1 mouse cellular context compared by ENCODE assay signal in the genomic region with DNA sequence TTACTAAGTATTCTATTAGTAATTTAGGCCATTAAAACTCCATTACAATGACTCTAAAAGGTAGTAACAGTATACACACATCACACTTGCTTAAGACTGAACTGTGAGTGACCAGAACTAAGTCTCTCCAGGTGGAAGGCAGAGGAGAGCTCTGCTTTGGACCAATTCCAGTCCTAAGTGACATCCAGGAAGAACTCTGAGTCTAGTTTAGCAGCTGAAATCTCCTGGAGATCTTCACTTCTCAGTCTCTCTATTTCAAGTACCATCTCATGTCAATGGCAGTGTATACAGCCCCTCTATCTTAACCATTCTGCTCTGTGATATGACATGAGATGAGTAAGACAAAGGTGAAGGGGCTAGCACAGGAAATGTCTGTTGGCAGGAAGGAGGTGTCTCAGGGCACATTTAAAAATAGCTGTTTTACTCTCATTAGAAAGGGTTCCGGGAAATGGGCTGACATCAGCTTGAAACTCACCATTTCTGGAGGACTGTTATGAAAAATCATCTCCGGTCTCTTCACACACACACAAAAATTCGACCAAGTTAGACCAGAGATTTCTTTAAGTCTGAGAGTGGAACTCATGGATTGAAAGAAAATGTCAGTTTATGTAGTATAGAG.
TF ChIP-seq lines count a peak whose summit lies in the region.

No protein-coding gene starts in this region.

TF ChIP-seq in CH12.LX, 34 proteins besides CTCF, POLR2A, EP300 and RAD21:
- no peak; the same call in 1 of the 2 replicates for TF ChIP-seq SMC3 (IDR thresholded peaks at IDR 0.05; ENCODE audit: low read depth, low read length)
- peak; percentile 56; the same call in 1 of the 2 replicates for TF ChIP-seq CHD2 (IDR thresholded peaks at IDR 0.05; ENCODE audit: low read length)
- peak; percentile 61 for TF ChIP-seq MAFK (IDR thresholded peaks at IDR 0.05; ENCODE audit: insufficient replicate concordance, low read length)
- no peak for TF ChIP-seq PAX5 (IDR thresholded peaks at IDR 0.05; ENCODE audit: low read length)
- peak; percentile 80 for TF ChIP-seq BHLHE40 (IDR thresholded peaks at IDR 0.05; ENCODE audit: low read depth, low read length)
- TF ChIP-seq GABPA (IDR thresholded peaks at IDR 0.05; ENCODE audit: insufficient replicate concordance, low read depth, low read length) = no peak
- TF ChIP-seq IRF4 (IDR thresholded peaks at IDR 0.05; ENCODE audit: low read depth, low read length) = peak; percentile 92
- TF ChIP-seq NRF1 (IDR thresholded peaks at IDR 0.05; ENCODE audit: low read depth, low read length) = no peak
- peak; percentile 26; the same call in 1 of the 2 replicates for TF ChIP-seq MAX (IDR thresholded peaks at IDR 0.05; ENCODE audit: low read length)
- no peak for TF ChIP-seq UBTF (IDR thresholded peaks at IDR 0.05; ENCODE audit: low read depth, low read length)
- peak; percentile 96 for TF ChIP-seq ETS1 (conservative IDR thresholded peaks at IDR 0.05; ENCODE audit: low read depth, low read length)
- TF ChIP-seq TCF12 (IDR thresholded peaks at IDR 0.05; ENCODE audit: low read depth, low read length) = peak; percentile 87
- peak; percentile 89 for TF ChIP-seq JUN (IDR thresholded peaks at IDR 0.05; ENCODE audit: insufficient read depth, low read depth, low read length)
- TF ChIP-seq TBP (conservative IDR thresholded peaks at IDR 0.05; ENCODE audit: low read depth, low read length) = 0 out of 2 replicates have a peak, but pooled peaks have one; percentile 63
- peak; percentile 73; the same call in 1 of the 2 replicates for TF ChIP-seq MYC (IDR thresholded peaks at IDR 0.05; ENCODE audit: low read depth, low read length)
- TF ChIP-seq ZNF384 (IDR thresholded peaks at IDR 0.05; ENCODE audit: low read depth, low read length) = no peak
- TF ChIP-seq HCFC1 (IDR thresholded peaks at IDR 0.05; ENCODE audit: low read depth, low read length) = no peak; the same call in 1 of the 2 replicates
- no peak for TF ChIP-seq USF1 (IDR thresholded peaks at IDR 0.05; ENCODE audit: low read depth, low read length)
- TF ChIP-seq NELFE (IDR thresholded peaks at IDR 0.05; ENCODE audit: low read depth, low read length) = 0 out of 2 replicates have a peak, but pooled peaks have one; percentile 26
- TF ChIP-seq ZMIZ1 (IDR thresholded peaks at IDR 0.05; ENCODE audit: low read depth, low read length) = peak; percentile 54; the same call in 1 of the 2 replicates
- TF ChIP-seq RCOR1 (conservative IDR thresholded peaks at IDR 0.05; ENCODE audit: low read depth, low read length) = 0 out of 2 replicates have a peak, but pooled peaks have one; percentile 32
- no peak for TF ChIP-seq MXI1 (IDR thresholded peaks at IDR 0.05; ENCODE audit: low read depth, low read length)
- no peak for TF ChIP-seq E2F4 (IDR thresholded peaks at IDR 0.05; ENCODE audit: insufficient replicate concordance, low read depth, low read length)
- TF ChIP-seq ZC3H11A (IDR thresholded peaks at IDR 0.05; ENCODE audit: low read depth, low read length) = no peak
- peak; percentile 88 for TF ChIP-seq CHD1 (IDR thresholded peaks at IDR 0.05; ENCODE audit: low read depth, low read length)
- peak; percentile 98 for TF ChIP-seq MEF2A (IDR thresholded peaks at IDR 0.05; ENCODE audit: borderline replicate concordance, low read depth, low read length)
- no peak for TF ChIP-seq KAT2A (IDR thresholded peaks at IDR 0.05; ENCODE audit: insufficient replicate concordance, low read length)
- no peak for TF ChIP-seq POLR2AphosphoS2 (IDR thresholded peaks at IDR 0.05; ENCODE audit: low read depth, low read length)
- peak; percentile 40; the same call in 1 of the 2 replicates for TF ChIP-seq MAZ (IDR thresholded peaks at IDR 0.05; ENCODE audit: low read depth, low read length)
- TF ChIP-seq ELF1 (IDR thresholded peaks at IDR 0.05; ENCODE audit: low read depth, low read length) = peak; percentile 70
- TF ChIP-seq ZKSCAN1 (IDR thresholded peaks at IDR 0.05; ENCODE audit: borderline replicate concordance, low read depth, low read length) = no peak
- TF ChIP-seq USF2 (conservative IDR thresholded peaks at IDR 0.05; ENCODE audit: low read depth, low read length) = no peak
- TF ChIP-seq JUND (conservative IDR thresholded peaks at IDR 0.05; ENCODE audit: low read depth, low read length) = peak; percentile 90
- TF ChIP-seq SIN3A (IDR thresholded peaks at IDR 0.05; ENCODE audit: low read length) = 0 out of 2 replicates have a peak, but pooled peaks have one; percentile 60
